Mouse (Mus musculus) 416B (cell line): ENCODE measurements around the gene Bcl11a.
"Not testable (repeated sequence)": the region's sequence is repeated elsewhere in the genome, so short reads cannot be mapped to it uniquely, and the experiment has no call there.

Experiments
- DNase-seq: peaks from one replicate; pipeline ENCODE4 v3.0.0; 2011; ENCODE audit warnings: low read depth

Bcl11a gene

GRCm38 (mm10) chr11:24100449-24101070 lies 22.7 kb downstream of the Bcl11a start:
- DNase-seq = no peak

GRCm38 (mm10) chr11:24101625-24102024 lies 23.8 kb downstream of the Bcl11a start:
- no peak for DNase-seq

- no peak for DNase-seq
Observed at GRCm38 (mm10) chr11:24102372-24102771, 24.5 kb downstream of the Bcl11a start.

DNA sequence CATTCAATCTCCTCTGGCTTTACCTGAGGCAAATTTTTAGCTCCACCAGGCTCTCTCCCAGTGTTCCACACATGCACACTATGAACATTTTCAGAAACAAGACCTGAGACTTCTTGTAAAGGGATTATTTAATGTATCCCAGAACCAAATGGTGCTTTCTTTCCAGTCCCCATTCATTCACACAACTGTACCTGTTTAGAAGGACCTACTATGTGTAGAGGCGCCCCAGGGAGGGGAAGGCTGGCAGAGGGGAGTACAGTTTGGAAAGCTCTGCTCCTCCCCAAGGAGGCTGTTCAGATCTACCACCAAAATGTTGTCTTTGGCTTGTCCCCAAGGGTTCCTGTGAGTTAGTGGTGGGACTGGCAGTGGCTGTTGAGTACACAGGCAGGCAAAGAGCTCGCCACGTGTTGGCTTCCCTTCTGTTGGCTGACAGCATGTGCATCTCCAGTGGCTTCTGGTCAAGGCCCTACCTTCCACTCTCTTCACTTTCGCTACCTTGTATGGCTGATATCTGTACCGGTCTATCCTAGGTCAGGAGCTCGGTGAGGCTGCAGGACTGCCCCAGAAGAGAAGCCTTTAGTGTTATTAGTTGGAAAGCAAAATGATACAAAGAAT lies 25.4 kb downstream of the Bcl11a start:
- DNase-seq = no peak

- no peak for DNase-seq
Observed at GRCm38 (mm10) chr11:24107414-24107813, 29.6 kb downstream of the Bcl11a start.

DNA sequence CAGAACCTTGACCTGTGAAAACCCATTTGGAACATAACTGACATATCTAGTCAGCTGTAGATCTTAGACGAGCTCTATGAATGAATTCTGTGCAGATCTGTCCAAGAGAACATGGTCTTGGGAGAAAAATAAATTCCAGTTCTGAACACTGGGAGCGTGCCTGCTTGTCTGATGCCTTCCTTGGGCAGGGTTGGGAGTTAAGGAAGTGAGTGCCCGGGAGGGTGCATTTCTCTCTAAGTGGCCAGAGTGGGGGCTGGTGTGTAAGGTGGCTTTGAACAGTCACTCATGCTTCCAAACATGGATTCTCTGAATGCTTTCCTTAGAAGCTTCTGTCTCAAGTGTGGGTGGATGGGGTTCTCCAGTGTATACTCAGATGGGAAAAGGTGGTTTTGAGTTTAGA lies 31.1 kb downstream of the Bcl11a start:
- no peak for DNase-seq

DNA sequence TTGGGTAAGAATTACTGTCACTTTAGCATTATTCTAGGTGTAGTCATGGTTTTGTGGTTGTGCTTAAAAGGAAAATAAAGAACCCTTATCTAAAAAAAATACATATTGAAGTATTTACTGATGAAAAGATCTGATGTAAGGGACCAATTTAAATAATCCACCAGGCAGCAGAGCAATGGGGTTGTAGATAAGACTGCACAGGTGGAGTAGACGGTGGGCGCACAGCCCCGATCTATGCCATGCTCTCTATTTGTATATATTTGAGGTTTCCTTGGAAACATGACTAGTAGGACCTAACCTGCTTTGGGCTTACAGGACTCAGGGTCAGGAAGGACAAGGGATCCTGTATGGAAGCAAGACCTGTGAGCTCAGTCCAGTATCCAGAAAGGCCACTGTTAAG lies 31.5 kb downstream of the Bcl11a start:
- no peak for DNase-seq

- no peak for DNase-seq
Observed at GRCm38 (mm10) chr11:24110113-24110512, 32.3 kb downstream of the Bcl11a start.

GRCm38 (mm10) chr11:24111720-24112119 lies 33.9 kb downstream of the Bcl11a start:
- no peak for DNase-seq

GRCm38 (mm10) chr11:24115017-24115752 lies 37.3 kb downstream of the Bcl11a start:
- DNase-seq = no peak

GRCm38 (mm10) chr11:24116041-24116440 lies 38.2 kb downstream of the Bcl11a start:
- no peak for DNase-seq

GRCm38 (mm10) chr11:24116582-24117318 lies 38.9 kb downstream of the Bcl11a start:
- DNase-seq = no peak

DNA sequence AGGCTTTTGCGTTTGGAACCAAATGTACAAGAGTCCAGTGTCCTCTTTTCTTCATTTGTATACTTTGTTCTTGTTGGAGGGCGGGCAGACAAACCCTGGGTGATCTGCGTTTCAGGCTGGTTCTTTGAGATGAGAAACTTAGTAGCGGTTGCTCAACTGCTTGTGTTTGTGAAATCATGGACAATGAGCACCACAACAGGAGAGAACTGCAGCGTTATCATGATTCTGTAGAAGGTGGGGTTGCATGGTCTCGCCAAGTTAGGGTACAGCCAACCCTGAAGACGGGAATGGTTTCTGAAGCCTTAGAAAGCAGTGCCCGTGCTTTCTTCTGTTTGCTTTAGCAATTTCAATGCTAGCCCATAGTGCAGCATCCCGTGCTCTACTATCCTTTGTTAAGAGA lies 43.3 kb downstream of the Bcl11a start:
- no peak for DNase-seq

GRCm38 (mm10) chr11:24122899-24123298 lies 45.0 kb downstream of the Bcl11a start:
- no peak for DNase-seq

- DNase-seq = no peak
Observed at GRCm38 (mm10) chr11:24123991-24124390, 46.1 kb downstream of the Bcl11a start.

- no peak for DNase-seq
Observed at GRCm38 (mm10) chr11:24125098-24125497, 47.2 kb downstream of the Bcl11a start.

- no peak for DNase-seq
Observed at GRCm38 (mm10) chr11:24128001-24128400, 50.1 kb downstream of the Bcl11a start.

DNA sequence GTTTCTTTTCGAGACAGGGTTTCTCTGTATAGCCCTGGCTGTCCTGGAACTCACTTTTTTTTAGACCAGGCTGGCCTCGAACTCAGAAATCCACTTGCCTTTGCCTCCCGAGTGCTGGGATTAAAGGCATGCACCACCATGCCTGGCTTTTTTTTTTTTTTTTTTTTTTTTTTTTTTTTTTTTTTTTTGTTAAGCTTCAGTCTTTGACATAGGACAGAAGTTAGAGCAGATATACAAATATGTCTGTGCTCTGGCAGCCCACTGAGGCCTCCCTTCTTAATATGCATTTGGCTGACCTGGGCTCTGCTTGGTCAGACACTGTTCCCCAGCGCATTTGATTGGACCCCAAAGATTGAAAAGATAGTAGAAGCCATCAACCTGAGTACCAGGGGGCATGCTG lies 51.0 kb downstream of the Bcl11a start:
- DNase-seq = not testable (repeated sequence)

DNA sequence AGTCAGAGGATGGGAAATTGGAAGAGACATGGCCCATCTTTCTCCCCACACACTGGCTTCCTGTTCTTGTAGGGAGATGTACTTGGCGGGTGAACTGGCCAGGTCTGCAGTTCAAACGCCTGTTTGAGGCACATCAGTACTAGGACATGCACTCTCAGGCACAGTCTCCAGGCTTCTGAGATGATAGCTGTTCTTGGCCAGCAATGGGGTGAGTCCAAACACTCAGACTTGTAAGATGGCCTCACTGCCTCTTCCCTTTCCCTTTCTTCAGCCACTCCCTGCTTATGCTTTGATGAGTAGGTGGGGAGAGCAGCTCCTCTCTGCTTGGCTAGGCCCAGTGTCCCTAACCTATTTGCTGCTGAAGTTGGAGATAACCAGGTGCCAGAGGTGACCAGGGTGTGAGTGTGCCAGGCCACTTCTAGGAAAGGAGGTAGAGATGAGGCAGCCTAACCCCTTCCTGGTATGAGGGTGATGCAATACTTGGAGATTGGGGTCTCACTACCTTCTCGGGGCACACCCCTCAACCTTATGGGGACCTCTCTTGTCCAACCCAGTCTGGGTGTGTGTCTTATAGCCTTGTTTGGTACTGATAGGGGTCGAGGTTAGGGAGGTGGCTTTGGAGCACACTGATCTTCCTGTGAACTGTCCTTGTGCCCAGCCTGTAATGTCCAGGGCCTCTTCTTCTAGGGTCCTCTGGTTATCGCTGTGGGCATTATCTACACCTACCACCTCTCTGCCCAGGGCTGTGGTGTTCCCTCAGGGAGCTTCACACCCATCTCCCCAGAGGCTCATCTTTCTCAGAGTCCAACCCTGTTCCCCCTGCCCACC lies 51.7 kb downstream of the Bcl11a start:
- DNase-seq = no peak

DNA sequence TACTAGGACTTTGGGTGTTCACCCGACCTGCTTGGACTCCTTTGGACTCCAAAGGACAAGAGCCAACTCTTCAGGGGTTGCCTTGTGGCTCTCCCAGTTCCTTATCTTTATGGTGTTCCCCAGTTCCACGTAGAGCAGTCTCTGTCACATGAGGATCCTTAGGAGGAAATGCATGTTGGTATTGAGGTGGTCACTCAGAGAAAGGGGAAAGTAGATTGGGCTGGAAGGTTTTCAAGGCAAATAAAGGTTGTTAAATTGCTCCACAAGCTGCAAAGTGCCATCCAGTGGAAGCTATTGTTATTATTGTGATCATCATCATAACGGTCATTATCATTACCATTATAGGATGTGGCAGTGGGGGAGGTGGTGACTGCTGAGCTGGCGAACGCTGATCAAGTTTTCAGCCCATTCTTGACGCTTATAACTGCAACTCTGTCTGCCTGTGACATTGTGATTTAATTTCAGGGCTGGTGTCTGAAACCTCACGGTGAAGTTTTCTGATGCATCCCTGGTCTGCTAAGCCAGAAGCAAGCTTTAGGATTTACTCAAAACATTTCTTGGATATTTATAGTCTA lies 52.4 kb downstream of the Bcl11a start:
- no peak for DNase-seq

DNA sequence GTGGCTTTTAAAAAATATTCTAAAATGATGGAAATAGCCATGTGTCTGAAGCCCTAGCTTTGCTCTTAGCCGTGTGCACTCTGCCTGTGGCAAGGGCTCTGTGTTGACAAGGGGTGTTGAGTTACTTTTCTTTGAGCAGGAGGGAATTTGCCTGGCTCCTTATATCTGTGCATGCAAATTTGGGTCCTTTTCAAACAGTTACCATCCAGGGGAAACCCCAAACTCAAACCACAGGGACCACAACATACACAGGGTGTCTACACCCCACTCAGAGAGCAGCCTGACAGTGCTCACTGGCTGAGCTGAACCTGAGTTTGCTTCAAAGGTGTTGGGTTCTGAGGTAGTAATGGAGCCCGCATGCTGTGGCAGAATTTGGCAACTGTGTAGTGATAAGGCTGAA lies 54.0 kb downstream of the Bcl11a start:
- DNase-seq = no peak
